Mouse (Mus musculus) erythroblast, adult 5-6 weeks (primary cell): ENCODE results near the gene Cela2a. TPM values are rescaled to one million over a fixed set of nuclear protein-coding genes. Genes with fewer than 3 reads are reported as not detected.

ENCODE experiments used
- ATAC-seq: replicated peaks from 2 replicates; pipeline ENCODE4 v1.8.0; 2016; ENCODE audit warnings: moderate number of reproducible peaks, mild to moderate bottlenecking, moderate TSS enrichment, inconsistent platforms; ENCODE audit not compliant: poor library complexity, low FRiP score, severe bottlenecking
- total RNA-seq, 2 experiments: library from RNA; stranded (forward) in 1 of 2; stranded (reverse) in 1 of 2; fragments of 150-400 nt in 1 of 2; fragments of 200-764, 138-1000 nt in 1 of 2; gene quantifications; 2 replicates each; pipeline versions ENCODE4 v1.2.3 to v1.2.4; 2015 to 2017; ENCODE audit warnings: low replicate concordance in 2 of 2

The Cela2a gene
- total RNA-seq (2015; ENCODE audit: low replicate concordance) (not detected in 2 replicates), total RNA-seq (2017; ENCODE audit: low replicate concordance) (not detected in 2 replicates)

- no peak for ATAC-seq
These were observed at the start of gene Cela2a for GRCm38 (mm10) chr4:141826060-141826459. Gene Cela2a (minus strand): TSS chr4:141826160.

GRCm38 (mm10) chr4:141875481-141876108 is 49.6 kb upstream of the Cela2a start:
- ATAC-seq = peak; percentile 2; the same call in 1 of the 2 replicates

- peak; percentile 86 for ATAC-seq
These were observed 48.9 kb upstream of the Cela2a start, which contains the start of gene Efhd2 for GRCm38 (mm10) chr4:141874601-141875460. Gene Efhd2 (minus strand): TSS chr4:141874920.

GRCm38 (mm10) chr4:141874111-141874600 is 48.2 kb upstream of the Cela2a start:
- ATAC-seq = no peak

DNA sequence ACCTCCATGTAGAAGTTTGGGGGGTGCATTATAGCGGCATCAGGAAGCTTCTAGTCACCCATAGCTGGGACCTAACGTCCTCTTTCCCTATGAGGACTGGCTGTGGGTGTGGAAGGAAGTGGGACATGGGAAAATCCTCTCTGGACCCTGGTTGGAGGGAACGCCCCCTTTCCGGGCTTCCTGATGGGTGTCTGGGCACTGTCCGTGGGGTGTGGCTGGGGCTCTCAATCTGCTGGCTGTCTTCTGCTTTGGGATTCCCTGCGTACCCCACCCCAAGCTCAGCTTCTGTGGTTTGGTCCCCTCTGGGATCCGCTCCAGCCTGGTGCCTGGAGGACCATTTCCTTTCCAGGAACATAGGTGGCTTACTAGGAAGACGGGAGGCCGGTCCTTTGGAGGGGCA is 47.0 kb upstream of the Cela2a start:
- no peak for ATAC-seq

DNA sequence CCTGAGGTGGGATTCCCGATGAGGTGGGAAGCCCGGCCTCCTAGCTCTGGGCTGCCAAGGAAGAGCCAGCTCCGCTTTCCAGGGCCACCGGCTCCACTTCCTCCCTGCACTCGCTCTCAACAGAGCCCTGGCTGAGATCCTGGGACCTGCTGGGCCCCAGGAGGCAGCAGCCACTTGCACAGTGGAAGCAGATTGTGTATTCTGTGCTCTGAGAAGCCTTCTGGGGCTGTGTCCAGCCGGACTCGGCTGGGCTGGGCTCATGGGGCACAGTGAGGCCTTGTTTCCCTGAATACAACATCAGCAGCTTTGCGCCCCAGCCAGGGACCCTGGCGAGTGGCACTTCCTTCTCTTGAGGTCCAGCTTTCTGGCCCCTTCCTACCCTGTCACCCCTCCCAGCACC is 45.9 kb upstream of the Cela2a start:
- no peak for ATAC-seq

DNA sequence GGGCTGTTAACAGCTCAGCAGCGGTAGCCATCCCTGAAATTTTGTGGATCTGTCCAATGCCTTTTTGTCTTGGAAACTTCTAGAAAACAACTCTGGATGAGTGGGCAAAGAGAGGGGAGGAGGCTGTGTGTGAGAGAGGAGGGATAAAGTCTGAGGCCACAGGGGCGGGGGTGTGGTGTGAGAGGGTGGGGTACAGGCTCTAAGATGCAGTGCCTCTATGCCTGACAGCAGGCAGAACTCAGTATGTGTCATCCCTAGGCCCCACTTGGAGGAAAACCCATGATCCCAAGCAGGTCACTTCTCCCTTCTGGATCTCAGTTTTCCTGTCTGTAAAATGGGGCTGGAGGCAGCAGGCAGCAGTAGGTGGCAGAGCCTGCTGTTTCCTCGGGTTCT is 45.4 kb upstream of the Cela2a start:
- ATAC-seq = no peak

- no peak for ATAC-seq
These were observed 44.8 kb upstream of the Cela2a start for GRCm38 (mm10) chr4:141870666-141871332.

DNA sequence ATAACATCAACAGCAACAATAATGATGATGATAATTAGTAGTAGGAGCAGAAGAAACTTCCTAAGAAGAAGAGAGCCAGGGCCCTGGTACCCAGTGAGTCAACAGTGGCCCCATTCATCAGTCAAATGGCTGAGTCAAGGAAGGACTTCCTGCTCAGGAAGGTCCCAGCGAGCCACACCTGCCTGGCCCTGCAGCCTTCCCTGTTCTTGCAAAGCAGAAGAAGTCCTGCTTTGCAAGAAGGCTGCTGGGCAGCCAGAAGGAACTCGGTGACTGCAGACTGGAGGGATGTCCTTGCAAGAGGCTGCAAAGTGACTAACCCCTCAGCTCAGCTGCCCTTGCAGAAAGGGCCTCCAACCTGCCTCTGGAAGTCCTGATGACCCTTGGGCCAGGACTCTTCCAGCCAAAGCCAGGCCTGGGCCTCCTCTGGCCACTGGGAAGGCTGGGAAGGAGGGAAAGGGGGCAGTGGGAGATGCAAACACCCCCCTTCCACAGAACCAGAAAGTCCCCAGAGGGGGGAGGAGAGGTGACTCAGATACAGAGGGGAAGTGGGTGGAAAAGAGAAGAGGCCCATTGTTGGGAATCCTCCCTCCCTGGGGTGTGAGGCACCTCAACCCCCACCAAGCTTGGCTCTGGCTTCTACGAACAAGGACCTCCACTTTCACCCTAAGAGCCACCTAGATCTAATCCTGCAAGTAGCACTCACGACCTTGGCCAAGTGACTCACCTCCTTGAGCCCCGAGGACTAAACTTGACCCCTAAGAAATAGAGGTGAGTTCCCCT is 43.7 kb upstream of the Cela2a start:
- no peak for ATAC-seq

- no peak for ATAC-seq
These were observed 42.1 kb upstream of the Cela2a start for GRCm38 (mm10) chr4:141868051-141868450.

GRCm38 (mm10) chr4:141867498-141867897 is 41.5 kb upstream of the Cela2a start:
- ATAC-seq = no peak

DNA sequence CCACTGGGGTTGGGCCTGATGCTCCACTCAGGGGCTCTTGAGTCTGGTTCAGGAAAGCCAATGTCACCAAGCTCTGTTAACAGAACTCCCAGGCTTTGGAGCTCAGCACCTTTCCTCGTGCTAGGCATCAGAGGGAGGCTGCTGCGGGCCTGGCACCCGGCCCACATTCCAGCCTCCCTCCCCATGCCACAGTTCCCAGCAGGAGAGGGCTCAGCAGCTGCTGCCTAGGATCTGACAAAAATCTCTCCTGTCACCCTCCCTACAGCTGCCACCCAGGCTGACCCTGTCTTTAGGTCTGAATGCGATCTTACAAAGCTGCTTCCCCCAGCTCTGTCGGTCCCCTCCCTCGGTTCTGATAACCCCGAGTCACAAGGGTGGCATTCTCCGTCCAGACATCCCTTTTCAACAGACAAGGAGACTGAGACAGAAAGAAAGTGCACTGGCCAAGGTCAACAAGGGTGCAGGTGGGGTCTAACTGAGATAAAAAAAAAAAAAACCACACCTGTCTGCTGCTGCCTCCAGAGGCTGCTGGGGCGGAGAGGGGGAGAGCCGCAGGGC is 41.1 kb upstream of the Cela2a start:
- no peak for ATAC-seq

GRCm38 (mm10) chr4:141865600-141865999 is 39.6 kb upstream of the Cela2a start:
- ATAC-seq = no peak

- no peak for ATAC-seq
These were observed 39.0 kb upstream of the Cela2a start for GRCm38 (mm10) chr4:141865006-141865405.

DNA sequence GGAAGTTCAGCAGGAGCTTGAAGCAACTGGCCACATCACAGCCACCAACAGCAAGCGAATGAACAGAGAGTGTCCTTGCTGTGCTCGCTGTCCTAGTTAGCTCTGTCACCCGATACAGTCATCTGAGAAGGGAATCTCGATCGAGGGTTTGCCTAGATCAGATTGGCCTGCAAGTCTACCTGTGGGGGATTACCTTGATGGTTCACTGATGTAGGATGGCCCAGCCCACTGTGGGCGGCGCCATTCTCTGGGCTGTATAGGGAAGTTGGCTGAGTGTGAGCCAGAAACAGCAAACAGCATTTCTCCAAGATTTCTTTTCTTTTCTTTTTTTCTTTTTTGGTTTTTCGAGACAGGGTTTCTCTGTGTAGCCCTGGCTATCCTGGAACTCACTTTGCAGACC is 38.5 kb upstream of the Cela2a start:
- no peak for ATAC-seq

GRCm38 (mm10) chr4:141863726-141864280 is 37.8 kb upstream of the Cela2a start:
- no peak for ATAC-seq

- no peak for ATAC-seq
These were observed 36.9 kb upstream of the Cela2a start for GRCm38 (mm10) chr4:141862867-141863266.

DNA sequence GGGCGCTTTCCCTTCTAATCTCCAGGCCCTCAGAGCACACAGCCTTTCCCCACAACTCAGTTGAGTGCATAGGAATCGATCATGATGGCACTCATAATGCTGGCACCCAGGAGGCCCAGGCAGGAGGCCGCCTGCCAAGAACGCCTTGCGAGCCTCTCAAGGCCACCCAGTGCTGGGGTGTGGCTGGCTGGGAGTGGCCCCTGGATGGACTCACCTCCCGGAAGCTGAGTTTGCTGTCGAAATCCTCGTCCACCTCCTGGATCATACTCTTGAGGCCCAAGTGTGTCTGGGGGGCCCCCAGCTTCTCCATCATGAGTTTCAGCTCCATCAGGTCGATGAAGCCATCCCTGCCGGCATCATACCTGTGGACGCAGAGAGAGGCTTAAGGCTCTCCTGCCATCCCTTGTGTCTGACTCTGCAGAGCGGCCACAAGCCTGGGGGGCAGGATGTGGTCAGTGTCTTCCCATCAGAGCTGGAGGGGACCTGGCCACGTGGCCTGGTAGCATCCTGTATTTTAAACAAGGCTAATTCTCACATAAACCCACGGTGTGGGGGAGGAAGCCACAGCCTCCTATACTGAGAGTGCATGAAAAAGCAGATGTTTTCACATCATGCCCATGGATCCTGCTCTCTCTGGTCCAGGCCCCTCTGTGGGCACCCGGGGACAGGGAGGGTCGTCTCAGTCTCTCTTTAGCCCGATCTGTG is 35.8 kb upstream of the Cela2a start:
- ATAC-seq = no peak
